In genomic region chr1:38553090-38553489, GRCm38 (mm10) we compare ENCODE assay signal across 20 mouse cellular contexts.
DNase-seq lines count a peak whose midpoint lies in the region; ATAC-seq and TF ChIP-seq lines count a peak whose summit lies in the region.
"Had no signal": no experiment of that assay in that cellular context is flagged by ENCODE, and none has a peak within 500 bp of the region (broad histone marks: within the 10 kb centered on the region; RNA-seq: fewer than 3 reads in every experiment).

No protein-coding gene starts in this region.

- H3K9ac ChIP-seq in hindbrain, embryonic 11.5 days (ENCODE audit: low read depth, low read length), result no peak overlapping the region
- H3K9ac ChIP-seq in midbrain, embryonic 16.5 days (ENCODE audit: low read depth, low read length), result no peak overlapping the region
- H3K9ac ChIP-seq in midbrain, embryonic 15.5 days, result no peak overlapping the region
- H3K9ac ChIP-seq: embryonic facial prominence, embryonic 12.5 days; forebrain, postnatal 0 days; hindbrain, embryonic 13.5 days; limb, embryonic 15.5 days; neural tube, embryonic 15.5 days had no signal

- H3K4me3 ChIP-seq in hindbrain, embryonic 10.5 days, result no peak overlapping the region
- H3K4me3 ChIP-seq in hindbrain, embryonic 11.5 days (ENCODE audit: low read depth, low read length), result no peak overlapping the region
- no peak overlapping the region for H3K4me3 ChIP-seq in midbrain, embryonic 16.5 days (ENCODE audit: low read depth, low read length)
- no peak overlapping the region for H3K4me3 ChIP-seq in midbrain, embryonic 15.5 days
- H3K4me3 ChIP-seq in cerebellum, adult 2 months (replicated peaks; ENCODE audit: insufficient read depth, low read depth, low read length), result no peak overlapping the region
- H3K4me3 ChIP-seq: embryonic facial prominence, embryonic 12.5 days; gastrocnemius, adult 2 months; hindbrain, embryonic 13.5 days; limb, embryonic 15.5 days; myocyte; neural tube, embryonic 15.5 days had no signal

- DNase-seq in hindbrain, embryonic 10.5 days (ENCODE audit: low spot score), result no peak
- DNase-seq in hindbrain, embryonic 11.5 days (ENCODE audit: low spot score), result no peak
- DNase-seq in cerebellum, adult 2 months, result peak; percentile 74 to 87
- no peak for DNase-seq in testis, postnatal 10 days (ENCODE audit: low spot score)
- DNase-seq: adrenal gland, postnatal 25 days; forebrain, postnatal 0 days; gastrocnemius, adult 2 months; heart, adult 11 months; kidney, adult 18-20 months; kidney, postnatal 14 days; lung, postnatal 14 days; thymus, adult 2 months had no signal

- H3K4me1 ChIP-seq in hindbrain, embryonic 10.5 days (replicated peaks), result peaks cover 31% of the 10 kb centered on the region
- H3K4me1 ChIP-seq in hindbrain, embryonic 11.5 days (replicated peaks; ENCODE audit: control insufficient read depth, insufficient read depth, low read length), result no peaks in the 10 kb centered on the region
- peaks cover 7% of the 10 kb centered on the region; the same call in 1 of the 2 replicates for H3K4me1 ChIP-seq in midbrain, embryonic 16.5 days (ENCODE audit: control insufficient read depth, insufficient read depth, low read length)
- peaks cover 20% of the 10 kb centered on the region for H3K4me1 ChIP-seq in midbrain, embryonic 15.5 days
- H3K4me1 ChIP-seq in cerebellum, adult 2 months (ENCODE audit: control insufficient read depth, insufficient read depth, low read length), result peaks cover 3% of the 10 kb centered on the region

- 43% methylated on average over 6 of the region's 6 CpGs for WGBS in hindbrain, embryonic 10.5 days
- WGBS in hindbrain, embryonic 11.5 days, result 49% methylated on average over 6 of the region's 6 CpGs
- 40% methylated on average over 6 of the region's 6 CpGs for WGBS in midbrain, embryonic 16.5 days
- 35% methylated on average over 6 of the region's 6 CpGs for WGBS in midbrain, embryonic 15.5 days
- 11% methylated on average over 6 of the region's 6 CpGs for WGBS in cerebellum, adult 2 months

- no peaks in the 10 kb centered on the region for H3K9me3 ChIP-seq in hindbrain, embryonic 10.5 days
- no peaks in the 10 kb centered on the region for H3K9me3 ChIP-seq in hindbrain, embryonic 11.5 days (ENCODE audit: control insufficient read depth, low read length)
- no peaks in the 10 kb centered on the region for H3K9me3 ChIP-seq in midbrain, embryonic 16.5 days (replicated peaks; ENCODE audit: control insufficient read depth, low read length, poor library complexity, severe bottlenecking)
- H3K9me3 ChIP-seq in midbrain, embryonic 15.5 days, result no peaks in the 10 kb centered on the region
- H3K9me3 ChIP-seq: embryonic facial prominence, embryonic 12.5 days; hindbrain, embryonic 13.5 days; limb, embryonic 15.5 days; neural tube, embryonic 15.5 days had no signal

- no peaks in the 10 kb centered on the region for H3K36me3 ChIP-seq in hindbrain, embryonic 10.5 days
- H3K36me3 ChIP-seq in hindbrain, embryonic 11.5 days (ENCODE audit: control insufficient read depth, insufficient read depth, low read length), result no peaks in the 10 kb centered on the region
- H3K36me3 ChIP-seq in midbrain, embryonic 16.5 days (ENCODE audit: control insufficient read depth, insufficient read depth, low read length), result no peaks in the 10 kb centered on the region
- H3K36me3 ChIP-seq in midbrain, embryonic 15.5 days (replicated peaks), result no peaks in the 10 kb centered on the region
- H3K36me3 ChIP-seq: embryonic facial prominence, embryonic 12.5 days; hindbrain, embryonic 13.5 days; limb, embryonic 15.5 days; neural tube, embryonic 15.5 days had no signal

- no peaks in the 10 kb centered on the region for H3K27me3 ChIP-seq in hindbrain, embryonic 10.5 days (ENCODE audit: insufficient read depth, poor library complexity, severe bottlenecking)
- H3K27me3 ChIP-seq in hindbrain, embryonic 11.5 days (ENCODE audit: control insufficient read depth, insufficient read depth, low read length), result no peaks in the 10 kb centered on the region
- no peaks in the 10 kb centered on the region for H3K27me3 ChIP-seq in midbrain, embryonic 16.5 days (ENCODE audit: control insufficient read depth, insufficient read depth, low read depth, low read length)
- no peaks in the 10 kb centered on the region for H3K27me3 ChIP-seq in midbrain, embryonic 15.5 days (replicated peaks)
- H3K27me3 ChIP-seq in cerebellum, adult 2 months (ENCODE audit: control insufficient read depth, insufficient read depth, low read length), result no peaks in the 10 kb centered on the region; the same call in 1 of the 2 replicates
- H3K27me3 ChIP-seq: embryonic facial prominence, embryonic 12.5 days; hindbrain, embryonic 13.5 days; limb, embryonic 15.5 days; neural tube, embryonic 15.5 days had no signal

- H3K27ac ChIP-seq in hindbrain, embryonic 10.5 days, result peak overlapping the region; percentile 18; the same call in 1 of the 2 replicates
- no peak overlapping the region for H3K27ac ChIP-seq in hindbrain, embryonic 11.5 days (ENCODE audit: low read depth, low read length)
- no peak overlapping the region for H3K27ac ChIP-seq in midbrain, embryonic 16.5 days (ENCODE audit: low read length)
- no peak overlapping the region for H3K27ac ChIP-seq in midbrain, embryonic 15.5 days
- no peak overlapping the region for H3K27ac ChIP-seq in cerebellum, adult 2 months (ENCODE audit: insufficient read depth, low read length)
- H3K27ac ChIP-seq: embryonic facial prominence, embryonic 12.5 days; gastrocnemius, adult 2 months; hindbrain, embryonic 13.5 days; limb, embryonic 15.5 days; neural tube, embryonic 15.5 days had no signal

- TF ChIP-seq POLR2A in cerebellum, adult 2 months (IDR thresholded peaks at IDR 0.05; ENCODE audit: borderline replicate concordance, insufficient read depth, low read length), result no peak

- H3K4me2 ChIP-seq in hindbrain, embryonic 11.5 days (replicated peaks; ENCODE audit: low read depth, low read length), result no peak overlapping the region
- H3K4me2 ChIP-seq in midbrain, embryonic 16.5 days (ENCODE audit: low read length), result no peak overlapping the region
- no peak overlapping the region for H3K4me2 ChIP-seq in midbrain, embryonic 15.5 days
- H3K4me2 ChIP-seq: embryonic facial prominence, embryonic 12.5 days; hindbrain, embryonic 13.5 days; limb, embryonic 15.5 days; neural tube, embryonic 15.5 days had no signal

- ATAC-seq in hindbrain, embryonic 11.5 days (ENCODE audit: low FRiP score), result no peak
- peak; percentile 39; the same call in 1 of the 2 replicates for ATAC-seq in midbrain, embryonic 16.5 days
- ATAC-seq in midbrain, embryonic 15.5 days (replicated peaks), result no peak
- ATAC-seq in common myeloid progenitor, adult 5-6 weeks (replicated peaks; ENCODE audit: low read depth, poor library complexity, severe bottlenecking), result 0 out of 2 replicates have a peak, but pooled peaks have one; percentile 7
- ATAC-seq: forebrain, postnatal 0 days had no signal

- TF ChIP-seq CTCF in cerebellum, adult 2 months (IDR thresholded peaks at IDR 0.05; ENCODE audit: borderline replicate concordance, insufficient read depth, low read depth, low read length), result no peak

Comparison
In these comparisons a context has a peak if more than half of its experiments do, and no peak if none do; other contexts are left out.
1. ATAC-seq: peak in midbrain, embryonic 16.5 days (single experiment) and common myeloid progenitor, adult 5-6 weeks (single experiment); none in hindbrain, embryonic 11.5 days (single experiment) and midbrain, embryonic 15.5 days (single experiment).
2. DNase-seq: peak in cerebellum, adult 2 months (2 of 2); none in hindbrain, embryonic 10.5 days (single experiment), hindbrain, embryonic 11.5 days (single experiment) and testis, postnatal 10 days (single experiment).